Mouse (Mus musculus): ENCODE measurements around the gene Rbfox2.

GRCm38 (mm10) chr15:77353764-77354163 is 47.0 kb upstream of the Rbfox2 start:
- TF ChIP-seq CTCF (conservative IDR thresholded peaks at IDR 0.05; ENCODE audit: insufficient read depth, insufficient read length, low read depth, low read length) (no peak), POLR2A (IDR thresholded peaks at IDR 0.05; ENCODE audit: low read depth, low read length) (no peak)
